Mouse (Mus musculus) liver, embryonic 14.5 days (tissue): ENCODE measurements around the gene Rngtt. TPM values are rescaled to one million over a fixed set of nuclear protein-coding genes. Genes with fewer than 3 reads are reported as not detected.

Source experiments
- ATAC-seq: fragments of 200-750 bp; cut with Nextera tagmentation; 2 replicates; pipeline ENCODE4 v1.8.0; 2017; ENCODE audit warnings: moderate number of reproducible peaks, mild to moderate bottlenecking, moderate library complexity; ENCODE audit not compliant: insufficient read depth
- DNase-seq, 3 experiments: peaks; one replicate each; pipeline ENCODE4 v3.0.0-alpha.2; 2012 to 2013; ENCODE audit warnings: low read depth in 3 of 3, low spot score in 3 of 3
- H3K27ac ChIP-seq: fragments of 300-500 bp; sonication (generic); 2 replicates; pipeline ENCODE4 v1.5.1; 2014; ENCODE audit warnings: moderate library complexity, mild to moderate bottlenecking, control low read depth, inconsistent platforms
- H3K27me3 ChIP-seq: fragments of 300-500 bp; sonication (generic); 2 replicates; pipeline ENCODE4 v1.6.1; 2014; ENCODE audit warnings: mild to moderate bottlenecking, low read length, moderate library complexity; ENCODE audit not compliant: control insufficient read depth, insufficient read depth
- H3K36me3 ChIP-seq: fragments of 300-500 bp; sonication (generic); replicated peaks from 2 replicates; pipeline ENCODE4 v1.6.1; 2014; ENCODE audit warnings: low read depth; ENCODE audit not compliant: control insufficient read depth, insufficient read depth
- H3K4me1 ChIP-seq, 2 experiments: fragments of 200-500 bp in 1 of 2; fragments of 300-500 bp in 1 of 2; sonication (generic) in 1 of 2; replicated peaks; 2 replicates each; pipeline ENCODE4 v1.6.1; 2012 to 2014; ENCODE audit warnings: antibody characterized with exemption in 1 of 2, inconsistent platforms in 1 of 2, low read length in 1 of 2; ENCODE audit not compliant: control insufficient read depth in 2 of 2, insufficient read depth in 2 of 2
- H3K4me2 ChIP-seq: fragments of 300-500 bp; sonication (generic); 2 replicates; pipeline ENCODE4 v1.6.1; 2014; ENCODE audit warnings: low read depth, mild to moderate bottlenecking, control low read depth, moderate library complexity
- H3K4me3 ChIP-seq, 2 experiments: fragments of 200-500 bp in 1 of 2; fragments of 300-500 bp in 1 of 2; sonication (generic) in 1 of 2; 2 replicates each; pipeline ENCODE4 v1.5.1; 2012 to 2014; ENCODE audit warnings: low read depth in 2 of 2, low read length in 2 of 2, mild to moderate bottlenecking in 2 of 2, control low read depth in 1 of 2, inconsistent platforms in 1 of 2, moderate library complexity in 1 of 2; ENCODE audit not compliant: insufficient read depth in 1 of 2
- H3K9ac ChIP-seq: fragments of 300-500 bp; sonication (generic); replicated peaks from 2 replicates; pipeline ENCODE4 v1.6.1; 2014; ENCODE audit warnings: mild to moderate bottlenecking, control low read depth, moderate library complexity
- H3K9me3 ChIP-seq: fragments of 300-500 bp; sonication (generic); 2 replicates; pipeline ENCODE4 v1.6.1; 2016; ENCODE audit warnings: low read length, mixed read lengths; ENCODE audit not compliant: control insufficient read depth
- CTCF ChIP-seq: IDR thresholded peaks from 2 replicates; pipeline ENCODE4 v1.5.1; 2016; ENCODE audit warnings: antibody characterized with exemption, low read depth, control low read depth
- EP300 ChIP-seq: IDR thresholded peaks from 2 replicates; pipeline ENCODE4 v1.6.1; 2016; ENCODE audit warnings: antibody characterized with exemption, low read depth
- WGBS: fragments of 180-500 bp; shearing (Covaris S2); extraction: QIAGEN DNeasy Blood & Tissue Kit; methylation state at CpG from one replicate; pipeline ENCODE4 v1.1.7; 2014; ENCODE audit not compliant: insufficient replicate concordance; 5-methylcytosine and 5-hydroxymethylcytosine counted together
- polyA plus RNA-seq, 2 experiments: library from polyadenylated mRNA; depleted of rRNA in 1 of 2; stranded (reverse) in 1 of 2; unstranded in 1 of 2; fragments of >200 nt; fragmentation: Nextera tagmentation in 1 of 2; extraction: Ambion mirVana in 1 of 2; gene quantifications; 2 replicates each; pipeline versions ENCODE4 v1.2.1 to v1.2.3; 2012 to 2014

Gene Rngtt
- polyA plus RNA-seq, 2 experiments, result 4.3 to 12.6 TPM

- peaks cover 19% of the 10 kb centered on the region for H3K36me3 ChIP-seq
- H3K4me1 ChIP-seq, result peaks cover 6 to 10% of the 10 kb centered on the region in 2 experiments; a peak in 2 of 4 replicates
- 81% methylated on average over 1 of the region's 1 CpGs for WGBS
- no peaks in the 10 kb centered on the region for H3K27me3 ChIP-seq
- no peak overlapping the region for H3K9ac ChIP-seq
- H3K9me3 ChIP-seq, result no peaks in the 10 kb centered on the region
- DNase-seq (peak; percentile 54 to 64 (median 61)), ATAC-seq (peak; percentile 74)
- peak overlapping the region; percentile 57 for H3K27ac ChIP-seq
- no peak overlapping the region for H3K4me2 ChIP-seq
- TF ChIP-seq CTCF, result no peak
- TF ChIP-seq EP300, result peak; percentile 32; the same call in 1 of the 2 replicates
- no peak overlapping the region for H3K4me3 ChIP-seq
Measured at GRCm38 (mm10) chr4:33337999-33338398, 27.9 kb downstream of the Rngtt start.

DNA sequence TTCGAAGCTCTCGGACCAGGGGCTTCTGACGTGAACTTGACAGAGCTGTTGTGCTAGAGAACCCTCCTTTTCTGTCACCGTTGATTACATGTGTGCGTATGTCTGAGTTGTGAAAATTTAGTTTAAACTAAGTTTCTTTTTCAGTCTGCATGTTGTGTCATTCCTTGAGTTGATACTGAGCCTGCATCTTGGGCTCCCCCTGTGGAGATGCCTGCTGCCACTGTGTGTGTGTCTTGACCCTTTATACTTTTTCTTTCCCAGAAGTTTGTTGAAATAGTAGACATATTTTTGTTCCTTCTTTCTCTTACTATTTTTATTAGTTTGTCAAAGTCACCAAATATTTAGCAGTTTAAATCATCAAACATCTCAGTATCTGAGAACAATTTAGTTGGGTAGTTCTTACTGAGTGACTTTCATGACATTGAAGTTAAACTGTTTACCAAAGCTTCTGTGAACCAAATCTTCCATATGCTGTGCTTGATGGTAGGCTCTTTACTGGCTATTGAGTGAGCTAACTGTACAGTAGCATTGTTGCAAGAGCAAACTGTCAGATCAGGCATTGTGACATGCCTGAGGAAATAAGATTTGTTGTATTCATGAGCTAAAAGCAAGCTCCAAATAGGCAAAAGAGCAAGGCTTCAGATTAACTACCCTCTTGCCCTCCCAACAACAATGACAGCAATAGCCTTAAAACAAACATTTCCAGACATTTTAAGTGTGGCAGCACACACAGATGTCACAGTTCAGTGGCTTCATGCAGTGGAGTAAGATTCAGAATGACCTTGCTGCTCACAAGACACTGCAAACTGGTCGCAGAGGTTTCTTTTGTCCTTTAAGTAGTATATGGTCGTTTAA lies 33.0 kb downstream of the Rngtt start:
- WGBS, result 84% methylated on average over 7 of the region's 7 CpGs
- H3K9ac ChIP-seq, result 0 out of 2 replicates have a peak overlapping the region, but pooled peaks have one; percentile 13
- H3K36me3 ChIP-seq, result peaks cover 14% of the 10 kb centered on the region
- ATAC-seq (peak; percentile 47), DNase-seq (no peak)
- peak; percentile 36 for TF ChIP-seq CTCF
- no peak for TF ChIP-seq EP300
- peaks cover 12 to 15% of the 10 kb centered on the region in 2 experiments for H3K4me1 ChIP-seq
- H3K9me3 ChIP-seq, result no peaks in the 10 kb centered on the region
- peak overlapping the region; percentile 36 for H3K4me2 ChIP-seq
- H3K4me3 ChIP-seq, result no peak overlapping the region
- peak overlapping the region; percentile 79 for H3K27ac ChIP-seq
- no peaks in the 10 kb centered on the region for H3K27me3 ChIP-seq

GRCm38 (mm10) chr4:33343732-33344057 lies 33.6 kb downstream of the Rngtt start:
- ATAC-seq (peak; percentile 95), DNase-seq (peak; percentile 57 to 68 (median 61))
- peaks cover 12 to 13% of the 10 kb centered on the region in 2 experiments for H3K4me1 ChIP-seq
- H3K9me3 ChIP-seq, result no peaks in the 10 kb centered on the region
- peak; percentile 66 for TF ChIP-seq CTCF
- TF ChIP-seq EP300, result peak; percentile 80
- no peaks in the 10 kb centered on the region for H3K27me3 ChIP-seq
- WGBS, result 44% methylated on average over 6 of the region's 6 CpGs
- H3K36me3 ChIP-seq, result peaks cover 13% of the 10 kb centered on the region
- no peak overlapping the region for H3K4me3 ChIP-seq
- peak overlapping the region; percentile 36 for H3K4me2 ChIP-seq
- peak overlapping the region; percentile 79 for H3K27ac ChIP-seq
- no peak overlapping the region; the same call in 1 of the 2 replicates for H3K9ac ChIP-seq

GRCm38 (mm10) chr4:33363451-33363850 lies 53.3 kb downstream of the Rngtt start:
- no peak overlapping the region for H3K4me2 ChIP-seq
- ATAC-seq, result no peak
- no peak overlapping the region for H3K9ac ChIP-seq
- H3K27ac ChIP-seq, result no peak overlapping the region
- H3K27me3 ChIP-seq, result no peaks in the 10 kb centered on the region
- H3K4me3 ChIP-seq, result no peak overlapping the region
- no peak for DNase-seq
- no peaks in the 10 kb centered on the region for H3K4me1 ChIP-seq
- TF ChIP-seq EP300, result no peak
- peak; percentile 40; the same call in 1 of the 2 replicates for TF ChIP-seq CTCF
- H3K9me3 ChIP-seq, result no peaks in the 10 kb centered on the region
- peaks cover 3% of the 10 kb centered on the region; the same call in 1 of the 2 replicates for H3K36me3 ChIP-seq

DNA sequence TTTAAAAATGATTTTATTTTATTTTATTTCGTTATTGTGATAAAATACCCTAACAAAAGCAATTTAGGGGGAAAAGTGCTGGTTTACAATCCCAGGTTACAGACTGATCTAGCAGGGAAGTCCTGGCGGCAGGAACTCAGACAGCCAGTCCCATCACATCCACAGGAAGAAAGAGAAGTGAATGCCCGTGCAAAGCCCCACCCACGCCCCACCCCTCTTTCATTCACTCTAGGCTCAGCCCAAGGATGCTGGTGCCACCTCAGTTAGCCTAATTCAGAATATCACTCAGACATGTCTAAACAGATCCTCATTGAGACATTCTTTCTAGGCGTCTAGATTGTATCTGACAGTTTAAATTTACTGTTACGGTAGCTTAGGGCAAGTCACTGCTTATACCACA lies 64.8 kb downstream of the Rngtt start:
- WGBS, result 62% methylated on average over 6 of the region's 6 CpGs
- peaks cover 3% of the 10 kb centered on the region for H3K36me3 ChIP-seq

More for the DNA sequence above, 64.8 kb downstream of the Rngtt start:
- no peak overlapping the region for H3K4me2 ChIP-seq
- peaks cover 0 to 4% of the 10 kb centered on the region in 2 experiments; a peak in 2 of 4 replicates for H3K4me1 ChIP-seq
- H3K4me3 ChIP-seq, result no peak overlapping the region
- H3K27me3 ChIP-seq, result no peaks in the 10 kb centered on the region
- no peak for ATAC-seq
- H3K9ac ChIP-seq, result no peak overlapping the region
- no peaks in the 10 kb centered on the region for H3K9me3 ChIP-seq
- no peak for DNase-seq
- no peak overlapping the region for H3K27ac ChIP-seq
- TF ChIP-seq EP300, result no peak
- no peak for TF ChIP-seq CTCF
